Mouse (Mus musculus) liver, embryonic 15.5 days (tissue): Measurements from ENCODE around the gene Katnbl1. TPM values are rescaled to one million over a fixed set of nuclear protein-coding genes. Genes with fewer than 3 reads are reported as not detected.

Experiments used
- ATAC-seq: fragments of 200-750 bp; cut with Nextera tagmentation; 2 replicates; pipeline ENCODE4 v1.8.0; 2017; ENCODE audit warnings: moderate number of reproducible peaks, mild to moderate bottlenecking, moderate library complexity; ENCODE audit not compliant: insufficient read depth
- H3K27ac ChIP-seq: fragments of 300-500 bp; sonication (generic); replicated peaks from 2 replicates; pipeline ENCODE4 v1.5.1; 2015; ENCODE audit warnings: mild to moderate bottlenecking, inconsistent platforms
- H3K27me3 ChIP-seq: fragments of 300-500 bp; sonication (generic); 2 replicates; pipeline ENCODE4 v1.6.1; 2015; ENCODE audit warnings: mild to moderate bottlenecking, inconsistent platforms
- H3K36me3 ChIP-seq: fragments of 300-500 bp; sonication (generic); replicated peaks from 2 replicates; pipeline ENCODE4 v1.6.1; 2015; ENCODE audit warnings: moderate library complexity, mild to moderate bottlenecking, inconsistent platforms
- H3K4me1 ChIP-seq: fragments of 300-500 bp; sonication (generic); replicated peaks from 2 replicates; pipeline ENCODE4 v1.6.1; 2015; ENCODE audit warnings: inconsistent platforms
- H3K4me2 ChIP-seq: fragments of 300-500 bp; sonication (generic); 2 replicates; pipeline ENCODE4 v1.6.1; 2015; ENCODE audit warnings: moderate library complexity, mild to moderate bottlenecking, inconsistent platforms
- H3K4me3 ChIP-seq: fragments of 300-500 bp; sonication (generic); replicated peaks from 2 replicates; pipeline ENCODE4 v1.5.1; 2015; ENCODE audit warnings: mild to moderate bottlenecking, inconsistent platforms
- H3K9ac ChIP-seq: fragments of 300-500 bp; sonication (generic); 2 replicates; pipeline ENCODE4 v1.6.1; 2015; ENCODE audit warnings: moderate library complexity, mild to moderate bottlenecking, inconsistent platforms
- H3K9me3 ChIP-seq: fragments of 300-500 bp; sonication (generic); replicated peaks from 2 replicates; pipeline ENCODE4 v1.6.1; 2016; ENCODE audit warnings: inconsistent platforms
- WGBS: fragments of 180-500 bp; shearing (Covaris S2); methylation state at CpG from one replicate; pipeline ENCODE4 v1.1.7; 2015; ENCODE audit warnings: mixed read lengths; ENCODE audit not compliant: insufficient replicate concordance; 5-methylcytosine and 5-hydroxymethylcytosine counted together
- polyA plus RNA-seq: library from polyadenylated mRNA; unstranded; fragments of >200 nt; fragmentation: Nextera tagmentation; extraction: Ambion mirVana; gene quantifications from 2 replicates; pipeline ENCODE4 v1.2.1, GENCODE M21; 2015

Gene Katnbl1
- polyA plus RNA-seq, 1 experiment from 2014 or later, result 17.1 TPM

GRCm38 (mm10) chr2:112367222-112367621, 11.8 kb upstream of the Katnbl1 start:
- Histone ChIP-seq H3K4me2 (peak overlapping the region; percentile 78), H3K9me3 (no peaks in the 10 kb centered on the region), H3K9ac (peak overlapping the region; percentile 76), H3K36me3 (peaks cover 26% of the 10 kb centered on the region), H3K4me3 (peak overlapping the region; percentile 92), H3K27me3 (no peaks in the 10 kb centered on the region), H3K27ac (peak overlapping the region; percentile 81; the same call in 1 of the 2 replicates), H3K4me1 (peaks cover 23% of the 10 kb centered on the region)
- WGBS, result 10% methylated on average over 15 of the region's 15 CpGs
- ATAC-seq, result peak; percentile 57

- under 1% methylated on average over 46 of the region's 46 CpGs for WGBS
- H3K9ac ChIP-seq, result peak within 1 kb of the TSS; percentile 76
These were observed 11.0 kb upstream of the Katnbl1 start, which contains the start of gene Emc4 for GRCm38 (mm10) chr2:112367726-112368673. TSS of gene Emc4 (minus strand) at chr2:112368027.

GRCm38 (mm10) chr2:112369941-112370340, 9.1 kb upstream of the Katnbl1 start:
- Histone ChIP-seq H3K4me1 (peaks cover 27% of the 10 kb centered on the region), H3K36me3 (peaks cover 3% of the 10 kb centered on the region; the same call in 1 of the 2 replicates), H3K9ac (no peak overlapping the region), H3K27ac (no peak overlapping the region), H3K4me3 (no peak overlapping the region), H3K4me2 (no peak overlapping the region), H3K9me3 (no peaks in the 10 kb centered on the region), H3K27me3 (0 out of 2 replicates have a peak, but pooled peaks cover 4% of the 10 kb centered on the region)
- 35% methylated on average over 5 of the region's 5 CpGs for WGBS
- ATAC-seq, result no peak

More at GRCm38 (mm10) chr2:112367726-112368673, 11.0 kb upstream of the Katnbl1 start, which contains the start of gene Emc4:
- peaks cover 23% of the 10 kb centered on the region for H3K4me1 ChIP-seq
- H3K36me3 ChIP-seq, result peaks cover 22% of the 10 kb centered on the region
- peak within 1 kb of the TSS; percentile 78 for H3K4me2 ChIP-seq
- peak within 1 kb of the TSS; percentile 81 for H3K27ac ChIP-seq
- ATAC-seq, result peak; percentile 80
- H3K9me3 ChIP-seq, result no peaks in the 10 kb centered on the region
- peak within 1 kb of the TSS; percentile 92 for H3K4me3 ChIP-seq
- H3K27me3 ChIP-seq, result 0 out of 2 replicates have a peak, but pooled peaks cover 1% of the 10 kb centered on the region

- H3K4me3 ChIP-seq, result no peak overlapping the region
- 0 out of 2 replicates have a peak, but pooled peaks cover 4% of the 10 kb centered on the region for H3K27me3 ChIP-seq
- WGBS, result 51% methylated on average over 4 of the region's 4 CpGs
- H3K4me1 ChIP-seq, result peaks cover 14% of the 10 kb centered on the region
- H3K9me3 ChIP-seq, result no peaks in the 10 kb centered on the region
- H3K36me3 ChIP-seq, result no peaks in the 10 kb centered on the region
- no peak for ATAC-seq
- H3K4me2 ChIP-seq, result no peak overlapping the region
- H3K9ac ChIP-seq, result no peak overlapping the region
- no peak overlapping the region for H3K27ac ChIP-seq
These were observed 5.9 kb upstream of the Katnbl1 start for GRCm38 (mm10) chr2:112373141-112373540.

- H3K4me2 ChIP-seq, result no peak overlapping the region
- 11% methylated on average over 5 of the region's 5 CpGs for WGBS
- H3K9ac ChIP-seq, result no peak overlapping the region
- H3K27me3 ChIP-seq, result 0 out of 2 replicates have a peak, but pooled peaks cover 4% of the 10 kb centered on the region
- H3K9me3 ChIP-seq, result no peaks in the 10 kb centered on the region
- peaks cover 11% of the 10 kb centered on the region for H3K4me1 ChIP-seq
- no peak overlapping the region for H3K27ac ChIP-seq
- no peaks in the 10 kb centered on the region for H3K36me3 ChIP-seq
- H3K4me3 ChIP-seq, result no peak overlapping the region
- no peak for ATAC-seq
These were observed 4.4 kb upstream of the Katnbl1 start for GRCm38 (mm10) chr2:112374610-112375009.

- Histone ChIP-seq H3K4me3 (peak overlapping the region; percentile 98), H3K4me2 (peak overlapping the region; percentile 77), H3K9me3 (no peaks in the 10 kb centered on the region), H3K27me3 (no peaks in the 10 kb centered on the region), H3K27ac (peak overlapping the region; percentile 92), H3K9ac (peak overlapping the region; percentile 96), H3K36me3 (0 out of 2 replicates have a peak, but pooled peaks cover 4% of the 10 kb centered on the region), H3K4me1 (peaks cover 33% of the 10 kb centered on the region)
- WGBS, result 31% methylated on average over 8 of the region's 8 CpGs
- ATAC-seq, result no peak
These were observed 1.1 kb downstream of the Katnbl1 start for GRCm38 (mm10) chr2:112380131-112380530.

GRCm38 (mm10) chr2:112381219-112381618, 2.2 kb downstream of the Katnbl1 start:
- H3K4me2 ChIP-seq, result peak overlapping the region; percentile 77

GRCm38 (mm10) chr2:112390843-112391242, 11.8 kb downstream of the Katnbl1 start:
- ATAC-seq, result no peak
- no peak overlapping the region for H3K4me3 ChIP-seq
- H3K27me3 ChIP-seq, result no peaks in the 10 kb centered on the region
- 86% methylated on average over 5 of the region's 5 CpGs for WGBS
- no peaks in the 10 kb centered on the region for H3K9me3 ChIP-seq
- H3K4me2 ChIP-seq, result no peak overlapping the region
- no peak overlapping the region for H3K27ac ChIP-seq
- peaks cover 16% of the 10 kb centered on the region; the same call in 1 of the 2 replicates for H3K4me1 ChIP-seq
- H3K36me3 ChIP-seq, result no peaks in the 10 kb centered on the region
- H3K9ac ChIP-seq, result no peak overlapping the region

More at GRCm38 (mm10) chr2:112381219-112381618, 2.2 kb downstream of the Katnbl1 start:
- Histone ChIP-seq H3K4me3 (no peak overlapping the region; the same call in 1 of the 2 replicates), H3K9me3 (no peaks in the 10 kb centered on the region), H3K27me3 (no peaks in the 10 kb centered on the region), H3K4me1 (peaks cover 33% of the 10 kb centered on the region), H3K9ac (no peak overlapping the region), H3K36me3 (0 out of 2 replicates have a peak, but pooled peaks cover 4% of the 10 kb centered on the region), H3K27ac (no peak overlapping the region)
- 96% methylated on average over 1 of the region's 1 CpGs for WGBS
- no peak for ATAC-seq

- no peak for ATAC-seq
- H3K27me3 ChIP-seq, result no peaks in the 10 kb centered on the region
- H3K4me2 ChIP-seq, result no peak overlapping the region
- no peaks in the 10 kb centered on the region for H3K9me3 ChIP-seq
- H3K27ac ChIP-seq, result no peak overlapping the region
- no peak overlapping the region for H3K9ac ChIP-seq
- H3K4me3 ChIP-seq, result no peak overlapping the region
- H3K4me1 ChIP-seq, result peaks cover 22% of the 10 kb centered on the region
- H3K36me3 ChIP-seq, result no peaks in the 10 kb centered on the region
- WGBS, result 79% methylated on average over 4 of the region's 4 CpGs
These were observed 12.5 kb downstream of the Katnbl1 start for GRCm38 (mm10) chr2:112391346-112392000.

- no peaks in the 10 kb centered on the region for H3K9me3 ChIP-seq
- 24% methylated on average over 1 of the region's 1 CpGs for WGBS
- no peak overlapping the region for H3K4me3 ChIP-seq
- H3K4me1 ChIP-seq, result peaks cover 25% of the 10 kb centered on the region
- H3K27me3 ChIP-seq, result no peaks in the 10 kb centered on the region
- no peak overlapping the region for H3K27ac ChIP-seq
- H3K36me3 ChIP-seq, result no peaks in the 10 kb centered on the region
- H3K9ac ChIP-seq, result no peak overlapping the region
- no peak overlapping the region for H3K4me2 ChIP-seq
- no peak for ATAC-seq
These were observed 13.7 kb downstream of the Katnbl1 start for GRCm38 (mm10) chr2:112392689-112393088.

GRCm38 (mm10) chr2:112393958-112394357, 14.9 kb downstream of the Katnbl1 start:
- H3K4me3 ChIP-seq, result no peak overlapping the region
- H3K9me3 ChIP-seq, result no peaks in the 10 kb centered on the region
- H3K36me3 ChIP-seq, result no peaks in the 10 kb centered on the region
- ATAC-seq, result no peak
- no peak overlapping the region for H3K9ac ChIP-seq
- H3K4me2 ChIP-seq, result no peak overlapping the region
- peaks cover 25% of the 10 kb centered on the region for H3K4me1 ChIP-seq
- no peaks in the 10 kb centered on the region for H3K27me3 ChIP-seq
- no peak overlapping the region for H3K27ac ChIP-seq
